Mouse (Mus musculus): ENCODE measurements around the gene Hnf4a. TPM values are rescaled to one million over a fixed set of nuclear protein-coding genes. Genes with fewer than 3 reads are reported as not detected.

The Hnf4a gene
- polyA plus RNA-seq, 1 experiment from 2014 or later = 4.4 TPM

Other genes with a start within 250 kb of the Hnf4a start
- 32.5 and 43.7 TPM in 2 replicates for gene Jph2, start 108.8 kb upstream of the Hnf4a start, polyA plus RNA-seq (2016; fragmentation: Nextera tagmentation; extraction: Ambion mirVana)
- 65.0 and 74.3 TPM in 2 replicates for gene Oser1, start 82.1 kb upstream of the Hnf4a start, polyA plus RNA-seq (2016; fragmentation: Nextera tagmentation; extraction: Ambion mirVana)
- gene Gdap1l1, start 68.3 kb upstream of the Hnf4a start, polyA plus RNA-seq (2016; fragmentation: Nextera tagmentation; extraction: Ambion mirVana) = 0.21 and 1.1 TPM in 2 replicates
- gene Fitm2, start 34.2 kb upstream of the Hnf4a start, polyA plus RNA-seq (2016; fragmentation: Nextera tagmentation; extraction: Ambion mirVana) = 13.0 and 19.2 TPM in 2 replicates
- 0.20 TPM in 1 of 2 replicates, not detected in the other for gene R3hdml, start 14.5 kb upstream of the Hnf4a start, polyA plus RNA-seq (2016; fragmentation: Nextera tagmentation; extraction: Ambion mirVana)
- gene Ttpal, start 95.5 kb downstream of the Hnf4a start, polyA plus RNA-seq (2016; fragmentation: Nextera tagmentation; extraction: Ambion mirVana) = 27.5 and 31.8 TPM in 2 replicates
- gene Serinc3, start 138.3 kb downstream of the Hnf4a start, polyA plus RNA-seq (2016; fragmentation: Nextera tagmentation; extraction: Ambion mirVana) = 51.1 and 55.2 TPM in 2 replicates
- 226 and 259 TPM in 2 replicates for gene Pkig, start 151.6 kb downstream of the Hnf4a start, polyA plus RNA-seq (2016; fragmentation: Nextera tagmentation; extraction: Ambion mirVana)
- gene Ada, start 243.4 kb downstream of the Hnf4a start, polyA plus RNA-seq (2016; fragmentation: Nextera tagmentation; extraction: Ambion mirVana) = 5.1 and 8.2 TPM in 2 replicates